ENCODE assay signal across 8 mouse cellular contexts in the genomic region with DNA sequence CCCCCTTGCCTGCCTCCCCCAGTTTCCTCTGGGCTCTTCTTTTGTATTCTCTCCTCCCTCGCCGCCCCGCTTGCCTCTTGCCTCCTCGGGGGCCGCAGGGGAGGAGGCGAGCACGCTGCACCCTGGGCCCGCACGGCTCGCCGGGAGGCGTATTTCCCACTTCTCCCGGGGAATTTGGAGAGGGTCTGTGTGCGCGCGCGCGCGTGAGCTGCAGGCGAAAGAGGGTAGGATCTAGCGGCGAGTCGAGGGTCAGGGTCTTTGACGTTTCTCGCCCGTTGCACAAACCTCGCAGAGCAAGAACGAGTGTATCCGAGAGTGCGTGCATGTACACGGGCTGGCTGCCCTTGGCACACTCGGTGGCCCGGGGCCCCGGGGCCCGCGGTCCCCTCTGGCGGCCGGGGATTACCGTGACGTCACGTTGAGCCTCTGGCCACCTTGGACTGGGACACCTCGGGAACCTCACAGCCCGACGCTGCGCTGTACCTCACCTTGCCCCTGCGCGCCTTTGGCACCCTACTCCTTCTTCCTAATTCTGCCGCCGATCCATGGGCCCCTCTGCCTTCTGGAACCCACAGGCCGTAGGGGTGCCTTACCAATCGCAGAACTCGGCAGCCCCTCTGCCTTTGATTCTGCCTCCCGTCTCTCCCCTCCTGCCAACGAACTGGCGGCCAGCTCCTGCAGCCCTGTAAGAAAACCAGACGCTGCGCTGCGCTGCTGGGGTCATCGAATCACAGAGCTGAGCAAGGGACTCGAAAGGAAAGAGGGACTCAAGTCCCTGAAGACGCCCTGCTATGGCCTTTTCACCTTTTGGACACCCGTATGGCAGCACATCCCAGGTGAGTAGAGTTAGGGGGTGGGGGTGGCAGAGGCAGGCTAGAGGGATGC. TPM values are rescaled to one million over a fixed set of nuclear protein-coding genes. Genes with fewer than 3 reads are reported as not detected.
DNase-seq lines count a peak whose midpoint lies in the region; ATAC-seq and TF ChIP-seq lines count a peak whose summit lies in the region.

A gene (plus strand): TSS at position 45 of the 885 bp plus-strand sequence.

- TF ChIP-seq CTCF in heart, adult 2 months (IDR thresholded peaks at IDR 0.05), result no peak
- no peak for TF ChIP-seq CTCF in brain, embryonic 14.5 days (IDR thresholded peaks at IDR 0.05; ENCODE audit: borderline replicate concordance, extremely low read depth, insufficient read depth, insufficient read length)

- H3K27me3 ChIP-seq in heart, adult 2 months (ENCODE audit: control insufficient read depth, insufficient read depth, low read length), result peaks cover 7% of the 10 kb centered on the region
- H3K27me3 ChIP-seq in midbrain, embryonic 12.5 days, result peaks cover 86% of the 10 kb centered on the region

- no peak for TF ChIP-seq EP300 in heart, adult 2 months (IDR thresholded peaks at IDR 0.05; ENCODE audit: insufficient read depth, low read depth, low read length)

- peak in 1 of 2 experiments; percentile 22 for DNase-seq in heart, adult 2 months
- DNase-seq in heart, adult 11 months, result no peak
- peak; percentile 39 for DNase-seq in brain, embryonic 14.5 days (ENCODE audit: low read depth)
- peak; percentile 1 to 6 for DNase-seq in heart, postnatal 10 days
- DNase-seq in urinary bladder, postnatal 14 days (ENCODE audit: low spot score), result no peak
- no peak for DNase-seq in right cerebral cortex, postnatal 36 days (ENCODE audit: low spot score in 2 of 2)

- intact Hi-C loops in heart, adult 2 months (cut with DNase I), result no loop called here
- intact Hi-C loops in heart, postnatal 10 days (cut with DNase I), result loop anchor here (5.0 kb wide), 1 partner anchor 312 kb away; no protein-coding TSS in a partner anchor

- H3K36me3 ChIP-seq in heart, adult 2 months (ENCODE audit: control insufficient read depth, insufficient read depth, low read length), result no peaks in the 10 kb centered on the region
- no peaks in the 10 kb centered on the region for H3K36me3 ChIP-seq in midbrain, embryonic 12.5 days

- H3K4me3 ChIP-seq in heart, adult 2 months, result peak within 1 kb of the TSS; percentile 38
- H3K4me3 ChIP-seq in midbrain, embryonic 12.5 days, result peak within 1 kb of the TSS; percentile 53

- H3K4me2 ChIP-seq in midbrain, embryonic 12.5 days (replicated peaks), result peak within 1 kb of the TSS; percentile 97

- 1% methylated on average over 62 of the region's 62 CpGs for whole genome bisulfite sequencing in heart, adult 2 months
- under 1% methylated on average over 59 of the region's 62 CpGs for WGBS in midbrain, embryonic 12.5 days

- H3K9me3 ChIP-seq in midbrain, embryonic 12.5 days, result no peaks in the 10 kb centered on the region

- H3K9ac ChIP-seq in heart, adult 2 months (ENCODE audit: low read depth, low read length), result no peak within 1 kb of the TSS
- peak within 1 kb of the TSS; percentile 53 for H3K9ac ChIP-seq in midbrain, embryonic 12.5 days (replicated peaks)

- H3K27ac ChIP-seq in heart, adult 2 months, result no peak within 1 kb of the TSS
- peak within 1 kb of the TSS; percentile 10; the same call in 1 of the 2 replicates for H3K27ac ChIP-seq in midbrain, embryonic 12.5 days (replicated peaks)

- H3K4me1 ChIP-seq in heart, adult 2 months (ENCODE audit: control insufficient read depth, insufficient read depth, low read length), result no peaks in the 10 kb centered on the region
- H3K4me1 ChIP-seq in midbrain, embryonic 12.5 days, result peaks cover 47% of the 10 kb centered on the region

- no peak for TF ChIP-seq POLR2A in heart, adult 2 months (IDR thresholded peaks at IDR 0.05; ENCODE audit: insufficient read depth, low read depth, low read length)
- no peak for TF ChIP-seq POLR2A in brain, embryonic 14.5 days (IDR thresholded peaks at IDR 0.05; ENCODE audit: borderline replicate concordance, extremely low read depth, insufficient read depth, insufficient read length, poor library complexity, severe bottlenecking)

- ATAC-seq in midbrain, embryonic 12.5 days (ENCODE audit: low FRiP score, low read depth), result peak; percentile 20; the same call in 1 of the 2 replicates
- ATAC-seq in erythroblast, adult 5-6 weeks (replicated peaks; ENCODE audit: low FRiP score, poor library complexity, severe bottlenecking), result no peak

- H3K79me2 ChIP-seq in heart, adult 2 months (replicated peaks; ENCODE audit: control insufficient read depth, insufficient read depth, low read length), result no peaks in the 10 kb centered on the region

RNA-seq across cellular contexts. Expression of the gene that starts here (rescaled TPM):
- total RNA-seq in heart, adult 2 months (2021), result not detected
- 0.04 TPM in 1 of 2 replicates, not detected in the other for polyA plus RNA-seq in heart, adult 2 months (2012; rRNA removed)
- 2.5 and 3.4 TPM in 2 replicates for polyA plus RNA-seq in brain, embryonic 14.5 days (2012; rRNA removed)
- not detected for total RNA-seq in heart, postnatal 10 days (2021)
- polyA plus RNA-seq in midbrain, embryonic 12.5 days (2016; fragmentation: Nextera tagmentation; extraction: Ambion mirVana), result 3.0 and 3.1 TPM in 2 replicates
- not detected in 2 replicates for total RNA-seq in erythroblast, adult 5-6 weeks (2015; ENCODE audit: low replicate concordance)
- not detected in 2 replicates for total RNA-seq in erythroblast, adult 5-6 weeks (2017; ENCODE audit: low replicate concordance)

Comparison
In these comparisons a context has a peak if more than half of its experiments do, and no peak if none do; other contexts are left out.
1. Peak in DNase-seq in heart, postnatal 10 days; RNA of the gene not detected or under 1 TPM.